Mouse (Mus musculus): Measurements from ENCODE around the gene Mfsd4a. TPM values are rescaled to one million over a fixed set of nuclear protein-coding genes. Genes with fewer than 3 reads are reported as not detected.
A peak's percentile ranks its signal among the peaks of the same experiment; 100 is the strongest.

Mfsd4a gene
- polyA plus RNA-seq, 1 experiment from 2014 or later, result 7.8 TPM

DNA sequence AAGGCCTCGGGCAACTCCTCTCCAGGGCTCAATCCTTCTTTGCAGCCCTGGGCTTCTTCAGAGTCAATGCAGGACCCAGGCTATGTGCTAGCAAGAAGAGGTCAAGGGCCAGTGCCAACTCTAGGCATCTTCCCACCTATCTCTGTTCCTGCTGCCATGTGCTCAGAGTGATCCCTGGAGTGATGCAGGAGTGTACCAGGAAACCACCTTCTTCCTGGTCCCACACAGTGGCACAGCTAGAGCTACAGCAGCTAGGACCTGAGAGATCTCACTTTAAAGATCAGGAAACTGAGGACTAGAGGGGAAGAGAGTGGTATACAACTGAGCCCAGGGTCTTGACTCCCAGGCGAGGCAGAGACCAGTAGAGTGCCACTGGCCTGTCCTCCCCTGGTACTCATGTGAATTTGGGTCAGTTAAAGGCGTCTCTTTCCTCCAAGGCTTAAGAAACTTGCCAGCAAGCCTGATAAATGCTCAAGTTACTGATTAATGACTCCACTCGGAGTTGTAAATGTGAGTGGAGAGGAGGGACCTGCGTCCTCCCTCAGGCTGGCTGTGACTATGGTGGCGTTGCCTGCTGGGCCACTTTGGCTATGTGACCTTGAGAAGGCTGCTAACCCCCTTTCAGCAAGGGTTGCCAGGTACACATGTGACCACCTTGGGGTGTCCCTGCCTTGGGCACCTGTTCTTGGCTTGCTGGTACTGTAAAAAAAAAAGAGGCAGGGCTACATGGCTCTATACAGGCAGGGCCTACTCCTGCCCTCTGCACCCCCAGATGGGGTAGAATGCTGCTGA lies 5.9 kb downstream of the Mfsd4a start:
- Histone ChIP-seq H3K27me3 (peaks cover 18% of the 10 kb centered on the region), H3K36me3 (ENCODE audit: poor library complexity, severe bottlenecking) (no peaks in the 10 kb centered on the region), H3K4me1 (peaks cover under 1% of the 10 kb centered on the region), H3K9ac (no peak overlapping the region), H3K27ac (no peak overlapping the region), H3K4me3 (no peak overlapping the region), H3K9me3 (replicated peaks) (no peaks in the 10 kb centered on the region), H3K4me2 (no peak overlapping the region)
- ATAC-seq, result no peak
- WGBS, result 77% methylated on average over 6 of the region's 6 CpGs

- no peak overlapping the region for H3K4me3 ChIP-seq
- peaks cover under 1% of the 10 kb centered on the region for H3K27me3 ChIP-seq
- no peak overlapping the region for H3K9ac ChIP-seq
- H3K4me1 ChIP-seq, result peaks cover 6% of the 10 kb centered on the region
- 74% methylated on average over 7 of the region's 7 CpGs for WGBS
- no peak overlapping the region for H3K4me2 ChIP-seq
- no peaks in the 10 kb centered on the region for H3K9me3 ChIP-seq (replicated peaks)
- no peak for ATAC-seq
- H3K27ac ChIP-seq, result no peak overlapping the region
- no peaks in the 10 kb centered on the region for H3K36me3 ChIP-seq (ENCODE audit: poor library complexity, severe bottlenecking)
Measured at GRCm38 (mm10) chr1:132060036-132060769, 7.7 kb downstream of the Mfsd4a start.

- H3K9me3 ChIP-seq (replicated peaks), result no peaks in the 10 kb centered on the region
- no peak for ATAC-seq
- no peak overlapping the region for H3K4me3 ChIP-seq
- no peak overlapping the region for H3K27ac ChIP-seq
- H3K9ac ChIP-seq, result no peak overlapping the region
- H3K27me3 ChIP-seq, result no peaks in the 10 kb centered on the region; the same call in 1 of the 2 replicates
- H3K36me3 ChIP-seq (ENCODE audit: poor library complexity, severe bottlenecking), result no peaks in the 10 kb centered on the region
- no peak overlapping the region for H3K4me2 ChIP-seq
- peaks cover 6% of the 10 kb centered on the region; the same call in 1 of the 2 replicates for H3K4me1 ChIP-seq
- 91% methylated on average over 5 of the region's 5 CpGs for WGBS
Measured at GRCm38 (mm10) chr1:132058558-132058957, 9.3 kb downstream of the Mfsd4a start.

- Histone ChIP-seq H3K4me2 (no peak overlapping the region), H3K27me3 (no peaks in the 10 kb centered on the region), H3K4me3 (no peak overlapping the region), H3K9me3 (replicated peaks) (no peaks in the 10 kb centered on the region), H3K27ac (no peak overlapping the region), H3K4me1 (peaks cover 6% of the 10 kb centered on the region; the same call in 1 of the 2 replicates), H3K36me3 (ENCODE audit: poor library complexity, severe bottlenecking) (no peaks in the 10 kb centered on the region), H3K9ac (no peak overlapping the region)
- ATAC-seq, result no peak
- 82% methylated on average over 7 of the region's 7 CpGs for WGBS
Measured at GRCm38 (mm10) chr1:132055054-132055664, 12.7 kb downstream of the Mfsd4a start.

DNA sequence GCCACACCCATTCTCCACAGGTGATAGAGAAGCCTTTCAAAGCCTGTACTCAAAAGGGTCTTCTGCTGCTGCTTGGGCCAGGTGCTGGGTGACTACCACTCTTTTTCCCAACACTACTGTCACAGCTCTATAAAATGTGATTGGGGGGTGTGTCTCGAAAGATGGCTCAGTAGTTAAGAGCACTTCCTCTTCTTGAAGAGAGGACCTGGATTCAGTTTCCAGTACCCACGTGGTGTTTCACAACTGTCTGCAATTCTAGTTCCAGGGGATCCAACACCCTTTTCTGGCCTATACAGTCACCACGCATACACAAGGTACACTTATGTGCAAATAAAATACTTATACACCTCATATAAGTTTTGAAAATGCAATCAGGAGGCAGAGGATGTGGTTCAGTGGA lies 13.5 kb downstream of the Mfsd4a start:
- H3K4me2 ChIP-seq, result no peak overlapping the region
- no peak overlapping the region for H3K27ac ChIP-seq
- peaks cover 6% of the 10 kb centered on the region; the same call in 1 of the 2 replicates for H3K4me1 ChIP-seq
- ATAC-seq, result no peak
- no peaks in the 10 kb centered on the region for H3K27me3 ChIP-seq
- H3K9ac ChIP-seq, result no peak overlapping the region
- H3K36me3 ChIP-seq (ENCODE audit: poor library complexity, severe bottlenecking), result no peaks in the 10 kb centered on the region
- 77% methylated on average over 3 of the region's 3 CpGs for WGBS
- no peak overlapping the region for H3K4me3 ChIP-seq
- H3K9me3 ChIP-seq (replicated peaks), result no peaks in the 10 kb centered on the region

DNA sequence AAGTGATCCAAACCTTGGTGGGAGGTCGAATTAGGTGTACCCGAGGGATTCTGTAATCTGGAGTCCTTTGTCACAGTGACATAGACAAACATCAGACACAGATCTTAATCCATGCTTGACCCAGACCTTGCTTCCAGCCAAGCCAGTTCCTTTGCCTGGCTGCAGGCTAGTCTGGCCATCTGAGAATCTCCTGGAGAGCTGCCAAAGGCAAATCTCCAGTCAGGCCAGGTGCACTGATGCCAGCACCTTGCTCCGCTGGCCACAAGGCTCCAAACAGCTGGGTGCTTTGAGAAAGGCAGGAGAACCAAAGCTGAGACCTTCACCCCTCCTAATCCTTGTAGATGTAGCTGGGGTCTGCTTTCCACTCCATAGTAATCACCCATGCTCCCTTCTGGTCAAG lies 16.1 kb downstream of the Mfsd4a start:
- Histone ChIP-seq H3K27ac (no peak overlapping the region), H3K36me3 (ENCODE audit: poor library complexity, severe bottlenecking) (no peaks in the 10 kb centered on the region), H3K27me3 (no peaks in the 10 kb centered on the region), H3K4me1 (peaks cover 6% of the 10 kb centered on the region; the same call in 1 of the 2 replicates), H3K9ac (no peak overlapping the region), H3K4me3 (no peak overlapping the region), H3K4me2 (no peak overlapping the region), H3K9me3 (replicated peaks) (no peaks in the 10 kb centered on the region)
- ATAC-seq, result no peak
- 88% methylated on average over 3 of the region's 3 CpGs for WGBS

GRCm38 (mm10) chr1:132046143-132046735 lies 21.6 kb downstream of the Mfsd4a start:
- no peaks in the 10 kb centered on the region for H3K9me3 ChIP-seq (replicated peaks)
- no peak overlapping the region for H3K4me3 ChIP-seq
- peak; percentile 68; the same call in 1 of the 2 replicates for ATAC-seq
- H3K36me3 ChIP-seq (ENCODE audit: poor library complexity, severe bottlenecking), result no peaks in the 10 kb centered on the region
- no peak overlapping the region for H3K4me2 ChIP-seq
- no peak overlapping the region for H3K27ac ChIP-seq
- no peaks in the 10 kb centered on the region for H3K27me3 ChIP-seq
- H3K9ac ChIP-seq, result no peak overlapping the region
- no peaks in the 10 kb centered on the region for H3K4me1 ChIP-seq
- 25% methylated on average over 15 of the region's 15 CpGs for WGBS

GRCm38 (mm10) chr1:132043759-132044158 lies 24.1 kb downstream of the Mfsd4a start:
- peak overlapping the region; percentile 48 for H3K27ac ChIP-seq
- ATAC-seq, result peak; percentile 69; the same call in 1 of the 2 replicates
- no peak overlapping the region for H3K4me3 ChIP-seq
- H3K36me3 ChIP-seq (ENCODE audit: poor library complexity, severe bottlenecking), result 0 out of 2 replicates have a peak, but pooled peaks cover 3% of the 10 kb centered on the region
- H3K4me2 ChIP-seq, result no peak overlapping the region
- no peak overlapping the region for H3K9ac ChIP-seq
- no peaks in the 10 kb centered on the region for H3K4me1 ChIP-seq
- no peaks in the 10 kb centered on the region for H3K9me3 ChIP-seq (replicated peaks)
- 64% methylated on average over 4 of the region's 4 CpGs for WGBS
- no peaks in the 10 kb centered on the region for H3K27me3 ChIP-seq

GRCm38 (mm10) chr1:132040201-132040621 lies 27.7 kb downstream of the Mfsd4a start:
- no peak overlapping the region for H3K4me2 ChIP-seq
- H3K4me1 ChIP-seq, result no peaks in the 10 kb centered on the region
- H3K4me3 ChIP-seq, result no peak overlapping the region
- no peak for ATAC-seq
- H3K9ac ChIP-seq, result no peak overlapping the region
- no peaks in the 10 kb centered on the region for H3K27me3 ChIP-seq
- 73% methylated on average over 9 of the region's 9 CpGs for WGBS
- H3K9me3 ChIP-seq (replicated peaks), result no peaks in the 10 kb centered on the region
- H3K27ac ChIP-seq, result no peak overlapping the region
- H3K36me3 ChIP-seq (ENCODE audit: poor library complexity, severe bottlenecking), result 0 out of 2 replicates have a peak, but pooled peaks cover 4% of the 10 kb centered on the region

- Histone ChIP-seq H3K27ac (no peak overlapping the region), H3K36me3 (ENCODE audit: poor library complexity, severe bottlenecking) (peaks cover 16% of the 10 kb centered on the region), H3K4me1 (no peaks in the 10 kb centered on the region), H3K4me3 (no peak overlapping the region), H3K9ac (no peak overlapping the region), H3K27me3 (no peaks in the 10 kb centered on the region), H3K4me2 (no peak overlapping the region), H3K9me3 (replicated peaks) (no peaks in the 10 kb centered on the region)
- ATAC-seq, result no peak
- 87% methylated on average over 5 of the region's 5 CpGs for WGBS
Measured at GRCm38 (mm10) chr1:132038753-132039152, 29.1 kb downstream of the Mfsd4a start.

DNA sequence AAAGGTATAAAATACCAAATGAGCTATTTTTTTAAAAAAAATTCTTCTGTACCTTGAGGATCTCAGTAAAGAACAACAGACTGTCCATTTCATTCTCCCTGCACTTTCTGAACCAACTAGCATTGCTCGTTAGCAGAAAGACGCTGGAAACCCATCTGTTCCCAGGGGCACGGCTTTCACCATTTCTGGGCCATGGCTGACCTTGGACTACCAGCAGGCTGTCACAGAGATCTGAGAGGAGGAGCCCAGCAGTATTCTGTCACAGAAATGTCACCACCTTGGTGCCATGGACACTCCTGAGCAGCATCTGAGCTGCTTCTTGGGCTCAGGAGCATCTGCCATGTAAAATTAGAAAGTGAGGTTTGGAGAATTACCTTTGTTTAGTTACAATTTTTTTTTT lies 30.1 kb downstream of the Mfsd4a start:
- H3K27ac ChIP-seq, result no peak overlapping the region
- ATAC-seq, result no peak
- H3K9ac ChIP-seq, result no peak overlapping the region
- no peaks in the 10 kb centered on the region for H3K9me3 ChIP-seq (replicated peaks)
- H3K4me1 ChIP-seq, result no peaks in the 10 kb centered on the region
- WGBS, result 54% methylated on average over 3 of the region's 3 CpGs
- no peak overlapping the region for H3K4me2 ChIP-seq
- peaks cover 26% of the 10 kb centered on the region for H3K36me3 ChIP-seq (ENCODE audit: poor library complexity, severe bottlenecking)
- no peaks in the 10 kb centered on the region for H3K27me3 ChIP-seq
- H3K4me3 ChIP-seq, result no peak overlapping the region

DNA sequence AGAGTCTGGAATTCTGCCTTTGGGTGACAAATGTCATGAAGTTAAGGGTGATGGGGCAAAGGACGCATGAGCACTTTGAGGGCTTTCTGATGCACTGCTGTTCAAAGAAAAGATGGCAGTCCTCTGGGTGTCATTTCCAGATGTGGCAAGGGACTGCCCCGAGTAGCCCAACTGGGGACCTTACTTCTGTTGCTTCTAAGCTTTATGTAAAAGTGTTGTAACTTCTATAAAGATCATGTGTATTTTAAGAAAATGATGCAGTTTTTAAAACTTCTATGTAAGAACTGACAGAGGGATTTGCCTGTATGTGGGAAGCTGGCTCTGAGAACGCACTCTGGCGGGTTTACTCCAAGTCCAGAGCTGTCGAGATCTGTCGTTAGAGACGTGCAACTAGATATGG lies 35.7 kb downstream of the Mfsd4a start:
- no peaks in the 10 kb centered on the region for H3K27me3 ChIP-seq
- H3K36me3 ChIP-seq (ENCODE audit: poor library complexity, severe bottlenecking), result peaks cover 62% of the 10 kb centered on the region
- no peaks in the 10 kb centered on the region for H3K9me3 ChIP-seq (replicated peaks)
- H3K4me3 ChIP-seq, result no peak overlapping the region
- no peaks in the 10 kb centered on the region for H3K4me1 ChIP-seq
- no peak for ATAC-seq
- no peak overlapping the region for H3K9ac ChIP-seq
- 93% methylated on average over 7 of the region's 7 CpGs for WGBS
- H3K4me2 ChIP-seq, result no peak overlapping the region
- H3K27ac ChIP-seq, result no peak overlapping the region
